Mouse (Mus musculus): ENCODE data around the gene Sco1. TPM values are rescaled to one million over a fixed set of nuclear protein-coding genes. Genes with fewer than 3 reads are reported as not detected.

Gene Sco1
- polyA plus RNA-seq (2012; rRNA removed) = 3.1 and 3.4 TPM in 2 replicates

DNA sequence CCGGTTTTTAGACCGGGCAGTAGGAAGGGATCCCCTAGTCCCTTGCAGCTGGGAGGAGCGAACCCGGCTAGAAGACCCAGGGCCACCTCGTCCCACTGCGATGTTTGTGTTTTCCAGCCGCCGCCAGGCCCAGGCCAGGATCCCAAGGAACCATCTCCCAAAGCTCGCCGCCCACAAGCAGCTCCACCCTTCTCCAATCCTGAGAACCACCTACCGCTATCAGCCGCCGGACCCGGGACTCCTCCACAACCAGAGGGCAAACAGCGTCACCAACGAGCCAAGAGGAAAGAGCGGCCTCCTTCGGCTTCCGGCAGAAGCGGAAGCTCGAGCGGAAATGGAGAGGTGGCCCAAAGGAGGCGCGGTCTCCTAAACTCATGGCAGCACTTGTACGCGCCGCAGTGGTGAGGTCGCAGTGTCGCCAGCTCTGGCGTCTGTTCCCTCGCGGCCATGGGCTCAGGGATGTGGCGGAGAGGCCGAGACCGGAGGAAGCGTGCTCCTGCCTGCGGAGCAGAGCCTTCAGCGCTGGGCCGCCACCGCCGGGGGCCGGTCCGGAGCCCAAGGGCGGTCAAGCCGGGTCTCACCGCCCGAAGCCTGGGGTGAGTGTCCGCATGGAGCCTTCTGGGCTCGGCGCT, at the start of gene Sco1, which contains the start of gene Adprm:
Gene Sco1 (plus strand): TSS at position 350 of the 632 bp plus-strand sequence.
Gene Adprm (minus strand): TSS at position 274 of the 632 bp plus-strand sequence.

DNA sequence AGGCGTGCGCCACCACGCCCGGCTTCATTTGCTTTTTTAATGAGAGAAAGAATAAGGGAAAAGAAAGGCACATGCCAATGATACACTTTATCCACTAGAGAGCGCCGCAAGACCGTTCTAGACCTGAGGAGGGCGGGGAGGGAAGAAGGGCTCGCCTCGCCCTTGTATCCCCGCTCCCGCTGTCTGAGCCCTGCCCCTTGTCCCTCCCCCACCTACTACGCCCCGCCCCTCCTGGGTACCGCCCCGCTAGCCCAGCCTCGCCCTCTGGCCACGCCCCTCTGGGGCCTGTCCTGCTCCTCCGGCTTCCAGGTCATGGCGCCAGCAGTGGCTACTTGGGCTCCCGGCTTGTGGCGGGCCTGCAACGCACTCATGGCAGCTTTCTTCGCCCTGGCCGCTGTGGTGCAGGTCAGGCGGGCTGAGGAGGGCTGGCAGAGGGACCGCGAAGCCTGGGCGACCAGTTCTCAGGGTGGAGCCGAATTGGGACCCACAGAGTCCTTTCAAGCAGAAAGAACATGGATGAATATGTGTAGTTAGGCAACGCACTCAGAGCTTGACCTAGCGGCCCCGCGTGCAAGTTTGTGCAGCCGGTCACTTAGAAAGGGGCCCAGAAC, 27.5 kb upstream of the Sco1 start, which contains the start of gene Tmem220:
Gene Tmem220 (plus strand): TSS at position 288 of the 611 bp plus-strand sequence.

DNA sequence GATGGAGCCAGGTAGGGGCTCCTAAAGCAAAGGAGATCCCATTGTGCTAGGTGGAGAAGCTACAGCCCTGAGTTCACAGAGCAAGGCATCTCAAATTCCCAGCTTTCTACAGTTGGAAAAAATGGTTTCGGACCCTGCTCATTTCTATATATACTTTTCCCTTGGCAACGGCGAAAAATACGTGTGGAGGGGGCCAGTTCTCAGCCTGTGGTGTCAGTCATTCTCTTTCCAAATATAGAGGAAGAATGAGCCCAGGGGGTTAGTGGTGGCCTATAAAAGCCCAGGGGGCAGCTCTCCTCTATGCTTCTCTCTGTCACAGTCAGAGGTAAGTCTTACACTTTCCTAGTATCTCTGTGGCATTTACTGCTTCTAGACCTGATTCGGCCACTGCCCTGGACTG, 25.5 kb downstream of the Sco1 start, which contains the start of gene Myh3:
Gene Myh3 (plus strand): TSS at position 301 of the 400 bp plus-strand sequence.

Other genes starting within 250 kb of the Sco1 start
- gene Pirt, start 140.7 kb upstream of the Sco1 start, polyA plus RNA-seq (2012; rRNA removed) = not detected in 2 replicates
- gene Tmem238l, start 96.0 kb upstream of the Sco1 start, polyA plus RNA-seq (2012; rRNA removed) = not detected in 2 replicates
- gene Tmem220, start 27.5 kb upstream of the Sco1 start, polyA plus RNA-seq (2012; rRNA removed) = 5.6 and 5.7 TPM in 2 replicates
- gene Adprm, start 76 bp upstream of the Sco1 start, polyA plus RNA-seq (2012; rRNA removed) = 9.9 and 11.1 TPM in 2 replicates
- 0.03 and 0.07 TPM in 2 replicates for gene Myh3, start 25.6 kb downstream of the Sco1 start, polyA plus RNA-seq (2012; rRNA removed)
- not detected in 2 replicates for gene Myh2, start 118.4 kb downstream of the Sco1 start, polyA plus RNA-seq (2012; rRNA removed)
- gene Myh1, start 147.4 kb downstream of the Sco1 start, polyA plus RNA-seq (2012; rRNA removed) = under 0.01 and 0.01 TPM in 2 replicates
- not detected in 2 replicates for gene Myh4, start 185.4 kb downstream of the Sco1 start, polyA plus RNA-seq (2012; rRNA removed)
- gene Myh8, start 224.5 kb downstream of the Sco1 start, polyA plus RNA-seq (2012; rRNA removed) = 0.06 and 0.43 TPM in 2 replicates

Measured in liver, embryonic 18 days (tissue).